Mouse (Mus musculus) activated CD4-positive, CD25-positive, alpha-beta regulatory T cell, adult 4 months (primary cell): ENCODE measurements around the gene Gm10662. TPM values are rescaled to one million over a fixed set of nuclear protein-coding genes. Genes with fewer than 3 reads are reported as not detected.
"Not testable (repeated sequence)": the region's sequence is repeated elsewhere in the genome, so short reads cannot be mapped to it uniquely, and the experiment has no call there.

Experiments used
- ATAC-seq: one replicate; pipeline ENCODE4 v1.8.0; 2017
- polyA plus RNA-seq, 2 experiments: library from polyadenylated mRNA; unstranded; fragments of 100-300 nt; shearing (Covaris generic); gene quantifications; one replicate each; pipeline ENCODE4 v1.2.1; 2017

The Gm10662 gene
- not detected for polyA plus RNA-seq

DNA sequence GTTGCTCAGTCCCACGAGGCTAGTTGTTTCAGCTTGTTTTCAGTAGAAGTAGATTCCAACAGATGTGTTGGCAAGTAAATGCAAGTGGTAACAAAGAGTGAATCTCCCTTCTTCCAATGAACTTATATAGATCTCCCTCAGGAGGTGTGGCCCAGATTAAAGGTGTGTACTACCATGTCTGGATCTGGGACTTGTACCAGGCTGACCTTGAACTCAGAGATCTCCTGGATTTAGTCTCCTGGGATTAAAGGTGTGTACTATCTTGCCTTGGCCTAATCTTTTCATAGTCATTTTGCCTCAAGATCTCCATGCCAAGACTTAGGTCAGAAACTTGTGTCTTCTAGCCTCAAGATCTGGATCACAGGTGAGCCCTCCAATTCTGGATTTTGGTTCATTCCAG lies at the start of gene Gm10662:
Gene Gm10662, minus strand, starts transcription at position 101 of the 400 bp plus-strand sequence.
- not testable (repeated sequence) for ATAC-seq

DNA sequence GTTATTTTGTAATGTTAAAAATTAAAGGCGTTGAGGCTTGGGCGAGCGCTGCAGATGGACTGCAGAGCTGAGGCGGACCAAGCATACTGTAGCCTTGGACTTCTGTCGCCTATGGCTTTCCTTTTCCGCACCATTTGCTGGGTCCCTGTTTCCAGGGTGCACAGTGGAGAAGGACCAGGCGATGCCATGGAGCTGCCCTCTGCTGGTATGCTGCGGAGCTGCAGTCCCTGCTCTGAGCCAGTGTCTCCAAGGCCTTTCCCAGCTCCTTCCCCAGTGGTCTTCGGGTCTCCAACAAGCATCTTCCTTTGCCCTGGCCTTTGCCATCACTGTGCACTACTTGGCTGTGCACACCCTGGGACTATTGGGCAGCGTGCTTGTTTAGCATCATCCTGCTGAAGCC lies 19.2 kb upstream of the Gm10662 start:
- not testable (repeated sequence) for ATAC-seq

Other genes with a start within 250 kb of the Gm10662 start
- gene Gm4214, start 159.8 kb downstream of the Gm10662 start, polyA plus RNA-seq, result not detected
- gene Gm4216, start 124.6 kb downstream of the Gm10662 start, polyA plus RNA-seq, result not detected
- not detected for gene Vmn1r163, start 88.9 kb downstream of the Gm10662 start, polyA plus RNA-seq
- gene Gm8720, start 77.0 kb downstream of the Gm10662 start, polyA plus RNA-seq, result not detected
- not detected for gene Vmn1r165, start 72.9 kb upstream of the Gm10662 start, polyA plus RNA-seq
- not detected for gene Vmn1r166, start 107.2 kb upstream of the Gm10662 start, polyA plus RNA-seq
- under 1 TPM in 1 of 2 experiments, not detected in 1; 0.37 TPM for gene Gm6902, start 134.4 kb upstream of the Gm10662 start, polyA plus RNA-seq
- gene Nlrp4e, start 156.7 kb upstream of the Gm10662 start, polyA plus RNA-seq, result not detected
- gene Nlrp5, start 241.4 kb upstream of the Gm10662 start, polyA plus RNA-seq, result not detected